Mouse (Mus musculus): ENCODE data around the gene Prcc. TPM values are rescaled to one million over a fixed set of nuclear protein-coding genes. Genes with fewer than 3 reads are reported as not detected.

Prcc gene
- polyA plus RNA-seq, 1 experiment from 2014 or later = 16.0 TPM

- H3K4me3 ChIP-seq (ENCODE audit: low read depth, low read length) = no peak overlapping the region
- 43% methylated on average over 12 of the region's 12 CpGs for WGBS
- no peak overlapping the region for H3K27ac ChIP-seq (ENCODE audit: low read depth, low read length)
- H3K4me2 ChIP-seq (ENCODE audit: low read depth, low read length) = no peak overlapping the region
- H3K27me3 ChIP-seq (ENCODE audit: control insufficient read depth, insufficient read depth, low read length) = no peaks in the 10 kb centered on the region
- no peaks in the 10 kb centered on the region for H3K9me3 ChIP-seq (ENCODE audit: control insufficient read depth, low read length)
- H3K36me3 ChIP-seq (ENCODE audit: control insufficient read depth, insufficient read depth, low read length) = no peaks in the 10 kb centered on the region
- no peak for ATAC-seq (ENCODE audit: low read depth)
- H3K9ac ChIP-seq (replicated peaks; ENCODE audit: low read depth, low read length) = no peak overlapping the region
- no peaks in the 10 kb centered on the region for H3K4me1 ChIP-seq (ENCODE audit: control insufficient read depth, insufficient read depth, low read length)
These were observed 67.2 kb downstream of the Prcc start for GRCm38 (mm10) chr3:87818226-87818625.

- WGBS = 6% methylated on average over 12 of the region's 12 CpGs
- no peaks in the 10 kb centered on the region for H3K36me3 ChIP-seq (ENCODE audit: control insufficient read depth, insufficient read depth, low read length)
- H3K27me3 ChIP-seq (ENCODE audit: control insufficient read depth, insufficient read depth, low read length) = no peaks in the 10 kb centered on the region
- no peaks in the 10 kb centered on the region for H3K4me1 ChIP-seq (ENCODE audit: control insufficient read depth, insufficient read depth, low read length)
- no peak overlapping the region for H3K27ac ChIP-seq (ENCODE audit: low read depth, low read length)
- no peak overlapping the region for H3K4me2 ChIP-seq (ENCODE audit: low read depth, low read length)
- no peak overlapping the region for H3K4me3 ChIP-seq (ENCODE audit: low read depth, low read length)
- ATAC-seq (ENCODE audit: low read depth) = peak; percentile 73
- H3K9ac ChIP-seq (replicated peaks; ENCODE audit: low read depth, low read length) = no peak overlapping the region
- H3K9me3 ChIP-seq (ENCODE audit: control insufficient read depth, low read length) = no peaks in the 10 kb centered on the region
These were observed 68.7 kb downstream of the Prcc start for GRCm38 (mm10) chr3:87816646-87817093.

DNA sequence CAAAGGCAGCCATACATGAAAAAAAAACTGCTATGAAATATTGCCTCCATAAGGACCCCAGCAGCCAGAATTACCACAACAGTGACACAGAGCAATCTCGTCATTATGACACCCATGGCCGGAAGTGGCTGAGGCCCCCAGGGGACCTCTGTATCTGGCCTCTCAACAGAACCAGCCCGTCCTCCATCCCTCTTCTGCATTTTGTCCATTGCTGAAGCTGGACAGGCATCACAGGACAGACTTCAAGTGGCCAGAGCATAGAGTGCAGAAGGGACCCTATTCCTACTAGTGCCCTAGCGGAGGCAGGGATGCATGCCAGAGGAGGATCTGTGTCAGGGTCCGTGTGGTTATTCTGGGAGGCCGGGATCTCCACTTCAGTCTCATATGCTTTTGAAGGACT lies 69.2 kb downstream of the Prcc start:
- Histone ChIP-seq H3K9me3 (ENCODE audit: control insufficient read depth, low read length) (no peaks in the 10 kb centered on the region), H3K27me3 (ENCODE audit: control insufficient read depth, insufficient read depth, low read length) (peaks cover under 1% of the 10 kb centered on the region; the same call in 1 of the 2 replicates), H3K27ac (ENCODE audit: low read depth, low read length) (no peak overlapping the region), H3K9ac (replicated peaks; ENCODE audit: low read depth, low read length) (no peak overlapping the region), H3K4me1 (ENCODE audit: control insufficient read depth, insufficient read depth, low read length) (no peaks in the 10 kb centered on the region), H3K36me3 (ENCODE audit: control insufficient read depth, insufficient read depth, low read length) (no peaks in the 10 kb centered on the region), H3K4me3 (ENCODE audit: low read depth, low read length) (no peak overlapping the region), H3K4me2 (ENCODE audit: low read depth, low read length) (no peak overlapping the region)
- ATAC-seq (ENCODE audit: low read depth) = 0 out of 2 replicates have a peak, but pooled peaks have one; percentile 33
- 59% methylated on average over 6 of the region's 6 CpGs for WGBS

DNA sequence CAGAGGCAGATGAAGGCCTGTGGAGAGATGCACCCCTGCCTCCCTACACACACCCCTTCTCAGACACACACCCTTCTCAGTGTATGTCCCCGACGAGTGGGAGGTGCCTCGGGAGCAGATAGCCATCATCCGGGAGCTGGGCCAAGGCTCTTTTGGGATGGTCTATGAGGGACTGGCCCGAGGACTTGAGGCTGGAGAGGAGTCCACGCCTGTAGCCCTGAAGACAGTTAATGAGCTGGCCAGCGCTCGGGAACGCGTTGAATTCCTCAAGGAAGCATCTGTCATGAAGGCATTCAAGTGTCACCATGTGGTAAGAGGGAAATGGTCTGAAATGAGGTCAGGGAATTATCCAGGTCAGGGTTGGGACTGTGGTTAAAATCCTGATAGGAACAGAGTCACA lies 72.5 kb downstream of the Prcc start:
- Histone ChIP-seq H3K4me1 (ENCODE audit: control insufficient read depth, insufficient read depth, low read length) (no peaks in the 10 kb centered on the region), H3K27ac (ENCODE audit: low read depth, low read length) (no peak overlapping the region), H3K4me3 (ENCODE audit: low read depth, low read length) (no peak overlapping the region), H3K9me3 (ENCODE audit: control insufficient read depth, low read length) (no peaks in the 10 kb centered on the region), H3K4me2 (ENCODE audit: low read depth, low read length) (no peak overlapping the region), H3K9ac (replicated peaks; ENCODE audit: low read depth, low read length) (no peak overlapping the region), H3K27me3 (ENCODE audit: control insufficient read depth, insufficient read depth, low read length) (peaks cover 30% of the 10 kb centered on the region), H3K36me3 (ENCODE audit: control insufficient read depth, insufficient read depth, low read length) (no peaks in the 10 kb centered on the region)
- WGBS = 55% methylated on average over 10 of the region's 10 CpGs
- ATAC-seq (ENCODE audit: low read depth) = no peak

- H3K9ac ChIP-seq (replicated peaks; ENCODE audit: low read depth, low read length) = no peak overlapping the region
- H3K4me2 ChIP-seq (ENCODE audit: low read depth, low read length) = no peak overlapping the region
- H3K36me3 ChIP-seq (ENCODE audit: control insufficient read depth, insufficient read depth, low read length) = no peaks in the 10 kb centered on the region
- H3K4me3 ChIP-seq (ENCODE audit: low read depth, low read length) = no peak overlapping the region
- H3K27me3 ChIP-seq (ENCODE audit: control insufficient read depth, insufficient read depth, low read length) = peaks cover 30% of the 10 kb centered on the region
- no peaks in the 10 kb centered on the region for H3K4me1 ChIP-seq (ENCODE audit: control insufficient read depth, insufficient read depth, low read length)
- no peak for ATAC-seq (ENCODE audit: low read depth)
- no peak overlapping the region for H3K27ac ChIP-seq (ENCODE audit: low read depth, low read length)
- H3K9me3 ChIP-seq (ENCODE audit: control insufficient read depth, low read length) = no peaks in the 10 kb centered on the region
- 74% methylated on average over 4 of the region's 4 CpGs for WGBS
These were observed 73.0 kb downstream of the Prcc start for GRCm38 (mm10) chr3:87812413-87812812.

DNA sequence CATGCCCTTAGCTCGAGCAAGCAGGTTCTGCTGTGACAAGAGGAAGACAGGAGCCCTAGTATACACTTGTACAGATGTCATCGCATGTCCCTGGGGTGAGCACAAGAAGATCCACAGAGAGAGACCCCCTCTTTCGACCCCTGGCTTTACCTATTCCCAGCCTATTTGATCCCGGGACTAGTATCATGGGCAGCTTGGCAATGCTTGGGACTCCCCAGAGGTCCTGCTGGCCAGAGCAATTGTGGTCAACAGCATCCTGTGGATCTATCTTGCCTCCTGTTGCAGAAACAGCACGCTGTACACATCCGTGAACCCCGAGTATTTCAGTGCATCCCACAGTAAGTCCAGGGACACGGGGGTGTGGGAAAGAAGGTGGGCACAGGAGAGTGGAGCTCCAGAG lies 74.1 kb downstream of the Prcc start:
- Histone ChIP-seq H3K27me3 (ENCODE audit: control insufficient read depth, insufficient read depth, low read length) (peaks cover 35% of the 10 kb centered on the region), H3K9ac (replicated peaks; ENCODE audit: low read depth, low read length) (no peak overlapping the region), H3K9me3 (ENCODE audit: control insufficient read depth, low read length) (no peaks in the 10 kb centered on the region), H3K27ac (ENCODE audit: low read depth, low read length) (no peak overlapping the region), H3K4me2 (ENCODE audit: low read depth, low read length) (no peak overlapping the region), H3K4me3 (ENCODE audit: low read depth, low read length) (no peak overlapping the region), H3K36me3 (ENCODE audit: control insufficient read depth, insufficient read depth, low read length) (no peaks in the 10 kb centered on the region), H3K4me1 (ENCODE audit: control insufficient read depth, insufficient read depth, low read length) (no peaks in the 10 kb centered on the region)
- ATAC-seq (ENCODE audit: low read depth) = no peak
- 89% methylated on average over 8 of the region's 8 CpGs for WGBS

DNA sequence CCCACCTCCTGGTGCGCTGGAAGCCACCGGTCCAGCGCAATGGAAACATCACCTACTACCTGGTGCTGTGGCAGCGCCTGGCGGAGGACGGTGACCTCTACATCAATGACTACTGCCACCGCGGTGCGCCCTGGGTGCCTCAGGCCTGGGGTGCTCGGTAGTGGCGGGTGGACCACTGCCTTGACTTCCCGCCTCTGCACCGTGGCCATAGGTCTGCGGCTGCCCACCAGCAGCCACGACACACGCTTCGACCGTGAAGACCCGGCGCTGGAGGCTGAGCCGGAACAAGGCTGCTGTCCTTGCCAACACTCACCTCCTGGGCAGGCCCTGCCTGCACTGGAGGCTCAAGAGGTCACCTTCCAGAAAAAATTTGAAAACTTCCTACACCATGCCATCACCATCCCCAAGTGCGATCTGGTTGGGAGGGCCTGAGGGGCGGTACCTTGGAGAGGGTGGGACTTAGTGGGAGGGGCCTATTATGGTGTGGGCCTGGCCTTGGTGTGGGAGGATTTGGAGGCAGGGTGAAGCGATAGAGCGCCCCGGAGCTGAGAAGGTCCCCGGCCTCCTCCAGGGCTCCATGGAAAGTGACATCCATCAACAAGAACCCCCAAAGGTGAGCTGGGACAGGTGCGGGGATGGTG lies 76.0 kb downstream of the Prcc start:
- H3K4me2 ChIP-seq (ENCODE audit: low read depth, low read length) = no peak overlapping the region
- WGBS = 9% methylated on average over 28 of the region's 28 CpGs
- H3K36me3 ChIP-seq (ENCODE audit: control insufficient read depth, insufficient read depth, low read length) = no peaks in the 10 kb centered on the region
- H3K27me3 ChIP-seq (ENCODE audit: control insufficient read depth, insufficient read depth, low read length) = peaks cover 39% of the 10 kb centered on the region
- ATAC-seq (ENCODE audit: low read depth) = peak; percentile 41
- no peak overlapping the region for H3K4me3 ChIP-seq (ENCODE audit: low read depth, low read length)
- no peak overlapping the region for H3K27ac ChIP-seq (ENCODE audit: low read depth, low read length)
- H3K9me3 ChIP-seq (ENCODE audit: control insufficient read depth, low read length) = no peaks in the 10 kb centered on the region
- no peaks in the 10 kb centered on the region for H3K4me1 ChIP-seq (ENCODE audit: control insufficient read depth, insufficient read depth, low read length)
- no peak overlapping the region for H3K9ac ChIP-seq (replicated peaks; ENCODE audit: low read depth, low read length)

Other genes starting within 250 kb of the Prcc start
- gene Lrrc71, start 137.0 kb downstream of the Prcc start, polyA plus RNA-seq (2014; fragmentation: Nextera tagmentation; extraction: Ambion mirVana) = 0.52 and 0.77 TPM in 2 replicates
- 0.80 and 103 TPM in 2 replicates for gene Ntrk1, start 90.4 kb downstream of the Prcc start, polyA plus RNA-seq (2014; fragmentation: Nextera tagmentation; extraction: Ambion mirVana)
- 0.27 and 3.1 TPM in 2 replicates for gene Insrr, start 88.7 kb downstream of the Prcc start, polyA plus RNA-seq (2014; fragmentation: Nextera tagmentation; extraction: Ambion mirVana)
- gene Pear1, start 61.3 kb downstream of the Prcc start, polyA plus RNA-seq (2014; fragmentation: Nextera tagmentation; extraction: Ambion mirVana) = 3.6 and 9.1 TPM in 2 replicates
- not detected in 2 replicates for gene Sh2d2a, start 38.9 kb downstream of the Prcc start, polyA plus RNA-seq (2014; fragmentation: Nextera tagmentation; extraction: Ambion mirVana)
- 128 and 151 TPM in 2 replicates for gene Hdgf, start 20.7 kb upstream of the Prcc start, polyA plus RNA-seq (2014; fragmentation: Nextera tagmentation; extraction: Ambion mirVana)
- gene Mrpl24, start 33.9 kb upstream of the Prcc start, polyA plus RNA-seq (2014; fragmentation: Nextera tagmentation; extraction: Ambion mirVana) = 53.5 and 58.9 TPM in 2 replicates
- gene Isg20l2, start 44.7 kb upstream of the Prcc start, polyA plus RNA-seq (2014; fragmentation: Nextera tagmentation; extraction: Ambion mirVana) = 16.1 and 23.1 TPM in 2 replicates
- 19.7 and 20.6 TPM in 2 replicates for gene Rrnad1, start 45.1 kb upstream of the Prcc start, polyA plus RNA-seq (2014; fragmentation: Nextera tagmentation; extraction: Ambion mirVana)
- 45.5 and 103 TPM in 2 replicates for gene Crabp2, start 63.1 kb upstream of the Prcc start, polyA plus RNA-seq (2014; fragmentation: Nextera tagmentation; extraction: Ambion mirVana)
- gene Nes, start 85.5 kb upstream of the Prcc start, polyA plus RNA-seq (2014; fragmentation: Nextera tagmentation; extraction: Ambion mirVana) = 11.1 and 16.7 TPM in 2 replicates
- gene Bcan, start 114.6 kb upstream of the Prcc start, polyA plus RNA-seq (2014; fragmentation: Nextera tagmentation; extraction: Ambion mirVana) = 79.5 and 107 TPM in 2 replicates
- gene Hapln2, start 142.0 kb upstream of the Prcc start, polyA plus RNA-seq (2014; fragmentation: Nextera tagmentation; extraction: Ambion mirVana) = 0.39 and 0.76 TPM in 2 replicates
- gene Gpatch4, start 157.5 kb upstream of the Prcc start, polyA plus RNA-seq (2014; fragmentation: Nextera tagmentation; extraction: Ambion mirVana) = 31.2 and 36.5 TPM in 2 replicates
- gene Naxe, start 172.9 kb upstream of the Prcc start, polyA plus RNA-seq (2014; fragmentation: Nextera tagmentation; extraction: Ambion mirVana) = 157 and 167 TPM in 2 replicates
- not detected in 2 replicates for gene Ttc24, start 192.7 kb upstream of the Prcc start, polyA plus RNA-seq (2014; fragmentation: Nextera tagmentation; extraction: Ambion mirVana)
- 1.2 and 2.5 TPM in 2 replicates for gene Iqgap3, start 196.4 kb upstream of the Prcc start, polyA plus RNA-seq (2014; fragmentation: Nextera tagmentation; extraction: Ambion mirVana)

Measured in neural tube, embryonic 14.5 days (tissue).